Mouse (Mus musculus): ENCODE results near the gene Etnk2. TPM values are rescaled to one million over a fixed set of nuclear protein-coding genes. Genes with fewer than 3 reads are reported as not detected.
A peak's percentile ranks its signal among the peaks of the same experiment; 100 is the strongest.

Gene Etnk2
- polyA plus RNA-seq, 1 experiment, result 5.4 TPM

- no peak for TF ChIP-seq CTCF (conservative IDR thresholded peaks at IDR 0.05; ENCODE audit: insufficient read depth, insufficient read length, low read depth, low read length)
- no peak for TF ChIP-seq POLR2A (IDR thresholded peaks at IDR 0.05; ENCODE audit: low read depth, low read length)
- no peak overlapping the region for H3K27ac ChIP-seq (ENCODE audit: insufficient read depth, low read depth, low read length)
- peaks cover 25% of the 10 kb centered on the region for H3K4me1 ChIP-seq (ENCODE audit: control insufficient read depth, insufficient read depth, low read length)
- DNase-seq, result no peak
- no peak overlapping the region for H3K4me3 ChIP-seq (ENCODE audit: insufficient read depth, low read depth, low read length)
- H3K36me3 ChIP-seq (ENCODE audit: control insufficient read depth, insufficient read depth, low read length), result no peaks in the 10 kb centered on the region; the same call in 1 of the 2 replicates
- H3K27me3 ChIP-seq (replicated peaks; ENCODE audit: control insufficient read depth, insufficient read depth, low read length), result no peaks in the 10 kb centered on the region
- 80% methylated on average over 5 of the region's 5 CpGs for WGBS
Measured at GRCm38 (mm10) chr1:133396693-133397092, 33.3 kb downstream of the Etnk2 start.

- H3K4me3 ChIP-seq (ENCODE audit: insufficient read depth, low read depth, low read length), result no peak overlapping the region
- no peak for DNase-seq
- TF ChIP-seq POLR2A (IDR thresholded peaks at IDR 0.05; ENCODE audit: low read depth, low read length) (no peak), CTCF (conservative IDR thresholded peaks at IDR 0.05; ENCODE audit: insufficient read depth, insufficient read length, low read depth, low read length) (no peak)
- 75% methylated on average over 5 of the region's 5 CpGs for WGBS
- no peaks in the 10 kb centered on the region for H3K27me3 ChIP-seq (replicated peaks; ENCODE audit: control insufficient read depth, insufficient read depth, low read length)
- peaks cover 25% of the 10 kb centered on the region for H3K4me1 ChIP-seq (ENCODE audit: control insufficient read depth, insufficient read depth, low read length)
- 0 out of 2 replicates have a peak overlapping the region, but pooled peaks have one; percentile 30 for H3K27ac ChIP-seq (ENCODE audit: insufficient read depth, low read depth, low read length)
- H3K36me3 ChIP-seq (ENCODE audit: control insufficient read depth, insufficient read depth, low read length), result no peaks in the 10 kb centered on the region
Measured at GRCm38 (mm10) chr1:133397094-133397482, 33.7 kb downstream of the Etnk2 start.

GRCm38 (mm10) chr1:133397483-133398237, 34.3 kb downstream of the Etnk2 start:
- DNase-seq, result peak; percentile 67
- Histone ChIP-seq H3K27me3 (replicated peaks; ENCODE audit: control insufficient read depth, insufficient read depth, low read length) (no peaks in the 10 kb centered on the region), H3K4me1 (ENCODE audit: control insufficient read depth, insufficient read depth, low read length) (peaks cover 25% of the 10 kb centered on the region), H3K27ac (ENCODE audit: insufficient read depth, low read depth, low read length) (peak overlapping the region; percentile 82), H3K36me3 (ENCODE audit: control insufficient read depth, insufficient read depth, low read length) (no peaks in the 10 kb centered on the region), H3K4me3 (ENCODE audit: insufficient read depth, low read depth, low read length) (no peak overlapping the region)
- WGBS, result 21% methylated on average over 17 of the region's 17 CpGs
- TF ChIP-seq CTCF (conservative IDR thresholded peaks at IDR 0.05; ENCODE audit: insufficient read depth, insufficient read length, low read depth, low read length) (no peak), POLR2A (IDR thresholded peaks at IDR 0.05; ENCODE audit: low read depth, low read length) (peak; percentile 4)

GRCm38 (mm10) chr1:133400014-133400725, 36.8 kb downstream of the Etnk2 start:
- Histone ChIP-seq H3K27ac (ENCODE audit: insufficient read depth, low read depth, low read length) (peak overlapping the region; percentile 71), H3K36me3 (ENCODE audit: control insufficient read depth, insufficient read depth, low read length) (no peaks in the 10 kb centered on the region), H3K4me1 (ENCODE audit: control insufficient read depth, insufficient read depth, low read length) (peaks cover 25% of the 10 kb centered on the region), H3K4me3 (ENCODE audit: insufficient read depth, low read depth, low read length) (no peak overlapping the region), H3K27me3 (replicated peaks; ENCODE audit: control insufficient read depth, insufficient read depth, low read length) (no peaks in the 10 kb centered on the region)
- no peak for TF ChIP-seq POLR2A (IDR thresholded peaks at IDR 0.05; ENCODE audit: low read depth, low read length)
- no peak for TF ChIP-seq CTCF (conservative IDR thresholded peaks at IDR 0.05; ENCODE audit: insufficient read depth, insufficient read length, low read depth, low read length)
- WGBS, result 62% methylated on average over 13 of the region's 13 CpGs
- DNase-seq, result peak; percentile 54

- no peaks in the 10 kb centered on the region for H3K36me3 ChIP-seq (ENCODE audit: control insufficient read depth, insufficient read depth, low read length)
- DNase-seq, result no peak
- H3K4me1 ChIP-seq (ENCODE audit: control insufficient read depth, insufficient read depth, low read length), result peaks cover 13% of the 10 kb centered on the region
- 82% methylated on average over 4 of the region's 4 CpGs for WGBS
- no peak overlapping the region for H3K27ac ChIP-seq (ENCODE audit: insufficient read depth, low read depth, low read length)
- no peak for TF ChIP-seq CTCF (conservative IDR thresholded peaks at IDR 0.05; ENCODE audit: insufficient read depth, insufficient read length, low read depth, low read length)
- no peak for TF ChIP-seq POLR2A (IDR thresholded peaks at IDR 0.05; ENCODE audit: low read depth, low read length)
- H3K4me3 ChIP-seq (ENCODE audit: insufficient read depth, low read depth, low read length), result no peak overlapping the region
- no peaks in the 10 kb centered on the region for H3K27me3 ChIP-seq (replicated peaks; ENCODE audit: control insufficient read depth, insufficient read depth, low read length)
Measured at GRCm38 (mm10) chr1:133404005-133404404, 40.6 kb downstream of the Etnk2 start.

- no peaks in the 10 kb centered on the region for H3K27me3 ChIP-seq (replicated peaks; ENCODE audit: control insufficient read depth, insufficient read depth, low read length)
- peak overlapping the region; percentile 59 for H3K27ac ChIP-seq (ENCODE audit: insufficient read depth, low read depth, low read length)
- TF ChIP-seq POLR2A (IDR thresholded peaks at IDR 0.05; ENCODE audit: low read depth, low read length), result no peak
- no peaks in the 10 kb centered on the region for H3K36me3 ChIP-seq (ENCODE audit: control insufficient read depth, insufficient read depth, low read length)
- WGBS, result 82% methylated on average over 7 of the region's 7 CpGs
- no peak for DNase-seq
- H3K4me1 ChIP-seq (ENCODE audit: control insufficient read depth, insufficient read depth, low read length), result peaks cover 24% of the 10 kb centered on the region
- H3K4me3 ChIP-seq (ENCODE audit: insufficient read depth, low read depth, low read length), result no peak overlapping the region
Measured at GRCm38 (mm10) chr1:133406614-133407013, 43.2 kb downstream of the Etnk2 start.

DNA sequence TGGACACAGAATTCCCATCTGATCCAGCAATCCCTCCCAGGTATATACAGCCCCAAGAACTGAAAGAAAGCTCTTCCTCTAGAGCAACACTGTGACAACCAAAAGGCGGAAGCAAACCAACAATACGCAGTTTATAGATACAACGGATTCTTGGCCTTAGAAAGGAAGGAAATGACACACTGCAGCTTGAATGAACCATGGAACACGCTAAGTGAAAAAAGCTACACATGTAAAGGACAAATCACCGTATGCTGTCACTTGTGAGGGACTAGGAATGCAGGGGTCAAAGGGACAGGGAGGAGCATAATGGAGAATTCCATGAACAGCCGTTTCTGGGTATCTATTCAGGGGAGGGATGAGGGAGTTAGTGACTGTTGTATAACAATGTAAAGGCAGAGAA, 44.1 kb downstream of the Etnk2 start:
- peak; percentile 72 for DNase-seq
- TF ChIP-seq POLR2A (IDR thresholded peaks at IDR 0.05; ENCODE audit: low read depth, low read length) (no peak), CTCF (conservative IDR thresholded peaks at IDR 0.05; ENCODE audit: insufficient read depth, insufficient read length, low read depth, low read length) (no peak)
- peaks cover 32% of the 10 kb centered on the region for H3K4me1 ChIP-seq (ENCODE audit: control insufficient read depth, insufficient read depth, low read length)
- H3K4me3 ChIP-seq (ENCODE audit: insufficient read depth, low read depth, low read length), result no peak overlapping the region
- H3K27me3 ChIP-seq (replicated peaks; ENCODE audit: control insufficient read depth, insufficient read depth, low read length), result no peaks in the 10 kb centered on the region
- peak overlapping the region; percentile 59 for H3K27ac ChIP-seq (ENCODE audit: insufficient read depth, low read depth, low read length)
- H3K36me3 ChIP-seq (ENCODE audit: control insufficient read depth, insufficient read depth, low read length), result no peaks in the 10 kb centered on the region
- WGBS, result 58% methylated on average over 6 of the region's 6 CpGs

Measured in kidney, adult 2 months (tissue).